Mouse (Mus musculus) ovary, postnatal 10 days (tissue): ENCODE data around the gene Lsm6.
"Not testable (repeated sequence)": the region's sequence is repeated elsewhere in the genome, so short reads cannot be mapped to it uniquely, and the experiment has no call there.

Experiments
- DNase-seq: peaks from one replicate; pipeline ENCODE4 v3.0.0; 2022; ENCODE audit warnings: low spot score

The Lsm6 gene

DNA sequence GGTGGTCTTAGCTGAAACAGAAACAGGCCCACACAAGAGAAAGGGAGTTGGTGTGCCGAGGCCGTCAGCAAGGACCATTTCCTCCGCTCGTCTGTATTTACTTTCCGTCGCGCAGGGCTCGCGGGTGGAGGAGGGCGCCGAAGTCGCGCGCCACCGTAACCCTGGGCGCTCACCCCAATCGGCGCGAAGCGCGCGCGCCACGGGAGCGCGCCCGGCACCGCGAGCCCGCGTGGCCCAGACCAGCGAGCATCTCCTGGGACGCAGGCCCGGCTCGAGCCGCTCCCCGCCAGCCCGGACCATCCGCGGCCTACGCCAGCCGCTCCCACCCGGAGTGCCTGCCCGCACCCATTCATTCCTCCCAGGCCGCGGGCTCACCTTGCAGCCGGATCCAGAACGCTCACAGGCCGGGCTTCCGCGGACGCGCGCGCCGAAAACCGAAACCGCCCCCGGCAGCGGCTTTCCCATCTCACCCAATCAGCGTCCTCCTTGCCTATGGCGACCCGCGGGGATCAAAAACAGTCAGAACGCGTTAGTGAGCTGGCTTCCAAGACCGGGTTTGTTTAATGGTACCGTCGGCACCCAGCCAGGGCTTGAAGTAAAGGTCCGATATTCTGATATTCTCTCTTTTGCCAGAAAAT is at the start of gene Lsm6:
Lsm6 (minus strand) TSS at position 468 of the 638 bp plus-strand sequence.
- peak; percentile 99 for DNase-seq

DNA sequence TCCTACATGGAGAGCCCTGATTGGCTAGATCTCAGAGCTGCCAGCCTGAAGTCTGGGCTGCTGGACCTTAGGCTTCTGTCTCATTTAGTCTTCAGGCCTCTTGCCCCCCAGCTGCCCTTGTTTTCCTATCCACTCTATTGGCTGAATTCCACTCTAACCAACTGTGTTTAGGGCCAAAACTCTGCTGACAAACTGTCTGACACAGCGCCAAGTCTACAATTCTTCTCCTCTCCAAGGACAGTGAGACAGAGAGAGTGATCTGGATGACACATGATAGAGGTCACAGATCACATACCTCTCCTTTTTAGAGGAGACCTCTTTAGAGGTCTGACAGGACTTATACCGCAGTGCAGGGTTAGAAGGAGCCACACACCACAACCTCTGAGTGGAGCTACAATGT is 46.1 kb upstream of the Lsm6 start:
- no peak for DNase-seq

DNA sequence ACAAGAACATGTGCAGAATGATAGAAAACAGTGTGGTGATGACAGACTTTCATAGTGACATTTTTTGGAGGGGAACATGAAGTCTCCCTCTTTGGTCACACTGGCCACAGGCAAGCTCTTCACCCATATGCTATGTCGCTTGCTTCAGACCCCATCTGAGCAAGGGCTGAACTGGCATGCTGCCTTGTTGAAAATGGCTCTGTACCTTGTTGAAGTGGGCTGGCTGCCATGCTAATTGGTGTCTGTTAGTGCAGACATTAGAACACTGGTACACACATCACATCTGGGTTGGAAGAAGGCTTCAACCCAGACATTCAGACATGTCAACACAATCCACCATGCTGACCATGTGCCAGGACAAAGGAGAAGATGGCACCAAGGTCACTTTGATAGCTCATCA is 42.1 kb upstream of the Lsm6 start:
- DNase-seq: no peak

DNA sequence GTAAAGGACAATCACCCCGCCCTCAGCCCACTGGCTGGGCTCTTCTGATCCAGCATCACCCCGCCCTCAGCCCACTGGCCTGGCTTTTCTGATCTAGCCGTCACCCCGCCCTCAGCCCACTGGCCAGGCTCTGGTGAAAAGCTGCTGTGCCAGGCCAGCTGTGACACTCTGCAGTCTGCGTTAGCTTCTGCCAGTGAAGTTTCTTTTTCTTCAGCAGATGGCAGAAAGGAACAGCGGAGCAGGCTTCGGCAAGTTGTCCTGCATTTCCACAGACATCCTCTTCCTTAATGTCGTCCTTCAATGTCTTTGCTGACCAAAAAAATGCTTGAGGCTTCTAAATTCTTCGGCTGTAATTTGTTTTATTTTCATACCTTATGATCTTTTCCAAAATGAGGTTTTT is 41.1 kb upstream of the Lsm6 start:
- no peak for DNase-seq

DNA sequence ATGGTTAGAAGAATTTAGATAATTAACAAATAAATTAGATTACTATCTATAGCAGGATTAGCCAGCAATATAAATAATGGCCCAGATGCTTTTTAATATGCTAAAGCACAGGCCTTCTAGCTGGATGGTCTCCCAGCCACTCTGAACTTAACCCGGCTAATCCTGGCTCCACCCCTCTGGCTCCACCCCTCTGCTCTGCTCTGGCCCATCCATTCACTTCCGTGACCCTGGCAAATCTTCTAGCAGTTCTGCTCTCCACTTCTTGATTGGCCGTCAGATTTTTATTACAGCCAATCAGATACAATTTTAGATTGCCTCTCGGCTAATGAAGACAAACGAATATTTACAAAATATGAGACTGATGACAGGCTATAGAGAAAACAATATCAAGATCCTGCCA is 39.8 kb upstream of the Lsm6 start:
- DNase-seq: no peak

DNA sequence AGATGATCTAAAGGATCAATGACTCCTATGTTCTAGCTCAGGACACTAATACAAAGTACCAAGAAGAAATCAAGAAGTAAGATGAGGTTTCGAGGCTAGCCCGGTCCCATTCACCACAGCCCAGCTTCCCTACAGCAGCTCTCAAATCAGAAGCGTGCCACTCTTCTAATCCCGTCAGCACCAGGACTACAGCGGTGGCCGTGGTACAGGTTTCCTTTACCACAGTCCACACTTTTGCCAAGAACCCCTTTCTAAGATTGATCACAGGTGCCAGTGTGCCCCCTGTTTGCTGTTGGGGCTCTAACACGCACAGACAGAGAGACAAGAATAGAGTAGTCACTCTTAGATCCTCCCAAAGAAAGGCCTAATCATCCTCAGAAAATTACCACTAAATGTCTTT is 36.5 kb upstream of the Lsm6 start:
- no peak for DNase-seq

DNA sequence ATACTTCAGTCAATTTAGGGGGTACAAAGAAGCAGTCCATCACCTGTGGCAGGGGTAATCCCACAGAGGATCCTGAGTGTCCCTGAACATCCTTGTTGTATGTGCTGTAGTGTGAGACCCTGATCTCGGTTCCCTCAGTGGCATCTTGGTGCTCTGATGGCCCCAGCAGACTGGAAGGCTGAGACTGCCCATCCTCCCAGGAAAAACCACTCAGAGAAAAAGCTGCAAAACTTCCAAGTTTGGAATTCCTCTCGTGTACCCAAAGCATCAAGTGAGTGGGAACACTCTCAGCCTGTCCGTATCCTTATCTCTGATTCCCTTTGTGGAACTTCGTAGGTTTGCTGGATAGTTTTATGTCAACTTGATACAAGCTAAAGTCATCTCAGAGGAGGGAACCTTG is 31.3 kb upstream of the Lsm6 start:
- DNase-seq: no peak

DNA sequence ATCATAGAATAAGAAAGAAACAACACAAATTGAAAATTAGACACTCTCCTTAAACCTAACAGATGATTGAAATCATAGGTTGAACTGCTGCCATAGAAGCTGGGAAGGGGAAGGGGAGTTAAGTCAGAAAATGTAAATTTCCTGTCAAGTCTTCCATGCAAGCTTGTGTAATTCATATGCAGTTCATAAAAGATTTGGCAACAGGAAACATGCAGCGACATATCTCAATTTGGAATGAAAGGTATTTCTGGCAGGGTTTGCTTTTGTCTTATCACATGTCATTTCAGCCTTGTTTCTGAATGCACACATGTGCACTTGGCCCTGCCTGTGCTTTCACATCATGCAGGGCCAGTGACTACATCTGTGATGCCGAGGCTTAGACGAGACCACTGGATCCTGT is 26.3 kb upstream of the Lsm6 start:
- DNase-seq: no peak

DNA sequence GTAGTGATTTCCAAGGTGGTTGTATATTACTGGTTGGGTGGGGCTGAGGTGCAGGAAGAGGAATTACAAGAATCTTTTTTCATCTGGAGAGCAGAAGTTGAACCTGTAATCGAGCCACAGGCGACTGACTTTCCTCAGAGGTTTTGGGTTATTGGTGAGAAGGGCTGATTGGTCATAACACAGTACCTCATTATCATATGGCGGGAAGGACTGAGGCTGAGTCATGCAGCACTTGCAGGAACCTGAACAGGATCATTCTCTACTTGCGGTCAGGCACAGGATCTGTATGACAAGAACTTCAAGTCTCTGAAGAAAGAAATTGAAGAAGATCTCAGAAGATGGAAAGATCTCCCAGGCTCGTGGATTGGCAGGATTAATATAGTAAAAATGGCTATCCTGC is 23.6 kb upstream of the Lsm6 start:
- no peak for DNase-seq

DNA sequence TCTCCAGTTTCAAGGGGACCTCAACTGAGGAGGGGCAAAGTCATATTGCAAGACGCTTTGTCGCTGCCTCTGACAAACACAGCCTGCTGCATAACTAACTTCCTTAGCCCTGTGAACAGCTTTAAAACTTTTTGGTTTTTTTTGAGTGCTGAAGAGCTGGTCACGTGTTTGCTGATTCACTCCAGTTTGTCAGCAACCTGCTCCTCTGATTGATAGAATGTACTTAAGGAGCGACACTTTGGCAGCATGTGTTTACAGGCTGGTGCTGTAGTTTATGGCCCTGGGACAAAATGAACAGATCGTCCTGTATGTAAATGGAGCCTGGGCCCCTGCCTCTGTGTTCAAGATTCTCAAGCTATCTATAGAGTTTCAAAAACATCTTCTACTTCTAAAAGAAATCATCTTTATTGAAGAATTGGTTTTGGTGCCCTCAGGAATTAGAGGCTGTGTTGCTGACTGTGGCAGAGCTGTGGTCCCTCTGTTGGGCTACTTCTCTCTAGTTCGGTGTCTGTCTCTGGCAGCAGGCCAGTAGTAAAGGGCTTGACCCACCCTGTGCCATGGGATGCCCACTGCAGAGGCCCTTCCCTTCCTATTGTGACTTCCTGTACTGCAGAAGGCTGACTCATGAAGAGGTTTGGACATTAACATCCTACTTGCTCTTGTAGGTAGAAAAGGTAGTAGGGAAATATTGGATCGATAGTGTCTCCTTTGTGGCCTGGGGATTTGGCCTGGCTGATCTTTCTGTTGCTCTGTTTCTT is 17.9 kb upstream of the Lsm6 start:
- no peak for DNase-seq

DNA sequence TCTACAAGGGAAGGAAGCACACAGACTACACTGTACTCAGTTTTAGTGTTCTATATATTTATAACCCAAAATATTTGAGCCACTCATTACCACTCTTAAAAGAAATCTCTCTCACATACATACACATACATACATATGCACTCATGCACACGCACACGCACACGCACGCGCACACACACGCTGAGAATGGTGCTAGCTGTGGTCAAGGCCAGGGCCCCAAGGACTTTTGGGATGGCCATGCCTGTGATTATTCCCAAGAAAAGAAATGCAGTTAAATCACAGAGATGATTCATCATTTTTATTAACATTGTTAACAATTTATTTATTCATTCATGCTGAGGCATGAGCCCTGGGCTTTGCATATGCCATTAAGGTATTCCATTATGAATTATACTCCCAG is 15.2 kb upstream of the Lsm6 start:
- no peak for DNase-seq

DNA sequence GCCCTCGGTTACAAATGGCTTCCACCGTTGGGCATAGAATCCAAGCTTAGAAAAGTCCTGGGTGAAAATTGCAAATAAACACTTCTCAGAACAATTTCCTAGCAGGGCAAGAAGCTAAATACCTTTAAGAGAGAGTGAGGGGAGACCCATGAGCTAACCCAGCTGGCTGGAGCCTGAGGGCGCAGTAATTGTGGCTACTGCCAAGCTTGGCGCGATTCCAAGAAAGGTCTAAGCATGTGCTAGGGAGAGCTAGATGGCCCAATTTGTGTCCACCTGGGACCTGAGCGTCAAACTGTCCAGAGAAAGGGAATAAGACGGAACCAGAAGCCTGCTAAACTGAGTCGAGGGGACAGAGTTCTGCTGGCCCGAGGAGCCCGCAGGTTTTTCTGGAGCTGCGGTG is 7.5 kb upstream of the Lsm6 start:
- DNase-seq: no peak

DNA sequence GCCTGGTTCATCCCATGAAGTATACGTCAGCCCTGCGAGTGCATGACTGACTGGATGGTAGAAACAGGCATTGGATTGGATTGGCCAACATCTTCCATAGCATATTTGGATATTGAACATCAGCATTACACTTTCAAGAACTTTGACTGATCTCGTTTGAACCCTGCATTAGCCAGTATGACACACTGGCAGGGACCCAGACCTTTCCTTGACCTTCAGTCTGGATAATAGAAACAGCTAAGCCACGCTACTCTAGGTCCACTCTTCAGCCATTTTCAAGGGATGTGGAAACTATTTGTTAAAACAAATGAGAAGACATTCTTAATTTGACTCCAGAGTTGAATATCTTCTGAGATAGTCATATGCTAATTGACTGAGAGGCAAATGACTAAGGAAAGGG is 3.6 kb upstream of the Lsm6 start:
- DNase-seq: no peak

DNA sequence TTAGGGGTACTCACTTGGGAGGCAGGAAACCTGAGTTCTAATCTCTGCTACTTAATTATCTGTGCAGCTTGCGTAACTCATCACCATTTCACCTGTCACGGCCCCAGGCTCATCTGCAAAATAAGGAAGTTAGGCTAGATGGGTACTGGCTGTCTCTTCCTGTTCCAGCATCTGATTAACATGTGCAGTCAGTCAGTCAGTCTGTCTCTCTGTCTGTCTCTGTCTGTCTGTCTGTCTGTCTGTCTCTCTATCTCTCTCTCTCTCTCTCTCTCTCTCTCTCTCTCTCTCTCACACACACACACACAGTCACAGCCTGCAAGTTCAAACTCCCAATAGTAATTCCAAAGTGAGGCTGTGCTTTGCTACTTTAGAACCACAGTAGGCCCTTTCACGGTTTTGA is 967 bp downstream of the Lsm6 start:
- DNase-seq: not testable (repeated sequence)

DNA sequence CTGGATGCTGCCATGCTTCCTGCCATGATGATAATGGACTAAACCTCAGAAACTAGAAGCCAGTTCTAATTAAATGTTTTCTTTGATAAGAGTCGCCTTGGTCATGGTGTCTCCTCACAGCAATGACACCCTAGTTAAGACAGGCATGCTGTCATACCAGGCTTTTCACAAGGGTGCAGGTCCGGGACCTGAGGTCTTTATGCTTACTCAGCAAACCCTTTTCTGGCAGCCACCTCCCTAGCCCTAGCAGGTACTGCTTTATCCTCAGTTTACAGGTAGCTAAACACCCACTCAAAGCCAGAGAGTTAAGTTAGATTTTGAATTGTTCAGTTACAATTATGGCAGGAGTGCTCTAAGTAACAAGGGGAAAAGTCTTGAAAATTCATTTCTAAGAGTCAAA is 6.2 kb downstream of the Lsm6 start:
- no peak for DNase-seq

DNA sequence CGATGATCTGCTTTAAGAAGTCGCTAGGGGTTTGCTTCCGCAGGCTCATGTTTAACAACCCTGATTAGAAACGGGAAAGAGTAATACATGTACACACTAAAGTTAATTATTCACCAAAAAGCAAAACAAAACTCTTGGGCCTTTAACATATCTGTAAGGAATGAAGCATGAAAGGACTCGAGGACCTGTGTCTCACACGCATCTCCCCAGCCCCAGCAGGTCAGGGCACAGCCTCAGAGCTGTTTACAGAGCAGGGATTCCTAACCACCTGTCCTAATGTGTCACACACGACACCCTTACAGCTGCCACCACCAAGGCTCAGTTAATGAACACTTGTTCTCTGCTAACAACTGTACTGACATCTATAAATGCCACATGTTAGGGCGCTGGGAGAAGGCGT is 7.9 kb downstream of the Lsm6 start:
- DNase-seq: no peak

DNA sequence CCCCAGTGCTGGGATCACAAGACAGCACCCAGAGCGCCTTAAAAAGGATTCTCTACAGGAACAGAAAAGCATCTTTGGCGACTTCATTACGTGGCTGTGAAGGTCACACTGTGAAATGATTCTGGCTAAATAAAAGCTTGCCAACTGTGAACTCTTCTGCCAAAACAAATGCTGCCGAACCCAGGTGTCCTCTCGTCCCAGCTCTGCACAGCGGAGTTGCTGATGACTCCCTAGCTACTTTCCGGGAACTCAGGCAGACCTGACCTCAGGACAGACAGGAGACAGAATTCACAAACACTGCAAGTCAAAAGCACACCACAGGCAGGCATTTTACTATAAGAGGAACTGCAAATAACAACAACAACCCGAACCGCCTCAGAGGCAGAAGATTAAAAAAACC is 8.5 kb downstream of the Lsm6 start:
- no peak for DNase-seq

DNA sequence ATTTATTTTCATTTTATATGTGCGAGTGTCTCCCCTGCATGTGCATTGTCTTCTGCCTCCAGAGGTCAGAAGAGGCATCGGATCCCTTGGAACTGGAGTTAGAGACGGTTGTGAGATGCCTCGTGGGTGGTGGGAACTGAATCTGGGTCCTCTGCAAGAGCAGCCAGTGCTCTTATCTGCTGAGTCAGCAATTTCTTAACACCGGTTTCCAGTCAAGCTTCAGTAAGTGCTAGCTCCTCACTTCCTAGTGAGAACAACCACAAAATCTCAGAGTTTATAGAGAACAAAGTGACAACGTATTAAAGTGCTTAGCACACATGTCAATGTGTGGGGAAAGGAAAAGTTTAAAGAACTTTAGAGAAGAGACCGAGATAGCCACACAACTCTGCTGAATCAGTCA is 9.2 kb downstream of the Lsm6 start:
- no peak for DNase-seq

DNA sequence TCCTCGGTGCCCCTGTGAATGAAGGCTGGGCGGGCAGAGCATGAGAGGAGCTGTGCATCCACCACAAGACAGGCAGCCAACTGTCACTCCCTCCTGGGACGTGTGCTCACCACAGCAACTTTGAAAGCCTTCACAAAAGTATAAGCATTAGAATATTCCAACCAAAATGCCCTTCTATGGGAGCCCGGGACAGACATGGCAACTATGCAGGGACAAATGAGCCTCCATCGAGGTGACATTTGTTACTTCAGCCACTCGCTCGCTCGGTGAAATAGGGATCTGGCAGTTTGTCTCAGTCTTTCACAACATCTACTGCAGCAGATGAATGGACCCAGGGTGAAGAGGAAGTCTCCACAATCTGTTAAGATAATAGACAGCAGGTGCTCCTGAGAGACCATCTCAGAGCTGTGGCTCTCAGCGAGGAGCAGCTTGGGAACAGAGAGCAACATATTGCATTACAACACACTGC is 10.7 kb downstream of the Lsm6 start:
- no peak for DNase-seq

DNA sequence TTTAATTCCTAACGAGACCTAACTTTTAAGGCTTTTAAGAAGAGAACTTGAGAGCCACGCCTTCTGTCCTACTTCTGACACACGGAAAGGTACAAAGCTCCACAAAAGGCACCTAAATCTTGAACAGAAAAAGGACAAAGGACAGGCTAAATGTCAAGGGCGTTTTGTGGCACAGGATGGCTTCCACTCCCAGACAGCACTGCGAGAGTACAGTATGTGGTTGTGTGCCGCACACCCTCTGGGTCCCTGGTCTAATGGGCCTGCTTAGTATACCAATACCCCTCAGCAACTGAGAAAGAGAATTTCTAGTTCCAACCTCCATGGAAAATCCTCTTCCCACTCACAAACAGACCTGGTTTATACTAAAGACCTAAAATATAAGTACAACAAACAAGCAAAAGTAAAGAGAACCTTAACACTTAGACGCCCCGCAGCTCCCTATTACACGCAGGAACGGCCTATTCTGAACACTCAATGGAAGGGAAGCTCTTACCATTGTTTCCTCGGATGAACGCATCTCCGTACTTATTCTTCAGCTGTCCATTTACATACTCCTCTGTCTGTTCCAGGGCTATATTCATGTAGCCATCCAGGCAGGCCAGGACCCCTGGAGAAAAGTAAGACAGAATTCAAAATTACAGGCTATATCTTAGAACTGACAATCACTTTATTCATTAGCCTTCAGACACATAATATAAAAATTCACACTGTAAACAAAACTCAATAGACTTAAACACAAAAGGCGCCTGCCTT is 11.3 kb downstream of the Lsm6 start:
- DNase-seq: no peak

DNA sequence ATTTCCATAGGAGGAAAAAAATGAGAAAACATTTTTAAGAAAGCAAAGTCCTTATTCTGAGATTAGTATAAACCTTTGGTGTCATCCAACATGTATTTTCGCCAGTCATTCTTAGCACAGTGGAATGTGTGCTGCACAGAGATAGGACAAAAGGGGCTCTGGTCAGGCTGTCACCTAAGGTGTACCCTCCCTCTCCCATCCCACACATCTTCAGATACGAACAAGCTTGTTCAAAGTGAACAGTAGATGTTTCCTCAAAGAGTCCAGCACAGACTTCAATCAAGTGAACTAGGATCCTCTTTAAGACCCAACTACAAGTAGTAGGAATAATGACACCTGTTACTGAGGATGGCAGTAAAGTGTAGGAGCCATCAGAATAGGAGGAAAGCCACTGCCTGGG is 12.1 kb downstream of the Lsm6 start:
- no peak for DNase-seq

DNA sequence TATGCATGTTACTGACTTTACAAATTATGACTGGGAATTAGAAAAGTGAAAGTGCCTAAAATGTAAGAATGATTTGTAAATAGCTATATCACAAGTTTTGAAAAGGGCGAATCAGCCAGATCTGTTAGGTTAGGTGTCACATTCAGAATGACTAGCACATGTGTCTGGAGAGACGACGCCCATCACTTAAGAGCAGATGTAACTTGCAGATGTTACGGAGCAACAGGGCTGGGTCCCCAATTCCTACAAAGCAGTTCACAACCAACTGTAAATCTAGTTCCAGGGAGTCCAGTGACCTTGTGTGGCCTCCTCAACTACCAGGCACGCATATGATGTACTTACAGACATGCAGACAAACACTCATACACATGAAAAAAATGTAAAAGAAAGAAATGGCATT is 12.5 kb downstream of the Lsm6 start:
- DNase-seq: no peak

DNA sequence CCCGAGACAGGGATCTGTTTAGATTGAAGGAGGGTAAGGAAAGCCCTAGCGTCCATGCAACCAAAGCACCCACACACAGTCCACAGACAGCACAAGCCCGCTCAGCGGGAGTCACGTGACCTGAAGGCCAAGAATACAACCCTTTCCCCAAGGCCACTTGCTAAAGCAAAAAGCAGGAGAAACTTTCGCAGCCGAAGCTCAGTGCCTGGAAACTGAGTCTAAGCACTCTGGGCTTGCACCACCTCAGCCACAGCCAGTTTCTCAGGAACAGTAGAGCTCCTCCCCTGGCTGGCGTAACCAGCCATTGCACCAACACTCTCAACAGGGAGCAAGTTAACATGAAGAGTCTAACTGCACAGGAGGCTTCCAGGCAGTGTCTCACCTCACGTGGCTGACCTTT is 13.7 kb downstream of the Lsm6 start:
- DNase-seq: no peak
